Mouse (Mus musculus): Measurements from ENCODE around the gene Sirpa.
A peak's percentile ranks its signal among the peaks of the same experiment; 100 is the strongest.

The Sirpa gene

GRCm38 (mm10) chr2:129630978-129631660 is 38.5 kb downstream of the Sirpa start:
- DNase-seq (ENCODE audit: extremely low read depth, insufficient read length, low spot score), result no peak

- no peak for DNase-seq (ENCODE audit: extremely low read depth, insufficient read length, low spot score)
These were observed 39.7 kb downstream of the Sirpa start for GRCm38 (mm10) chr2:129632324-129632723.

- peak; percentile 73 for DNase-seq (ENCODE audit: extremely low read depth, insufficient read length, low spot score)
These were observed 40.6 kb downstream of the Sirpa start for GRCm38 (mm10) chr2:129633077-129633732.

GRCm38 (mm10) chr2:129633982-129634381 is 41.3 kb downstream of the Sirpa start:
- DNase-seq (ENCODE audit: extremely low read depth, insufficient read length, low spot score), result no peak

GRCm38 (mm10) chr2:129652616-129653015 is 60.0 kb downstream of the Sirpa start:
- DNase-seq (ENCODE audit: extremely low read depth, insufficient read length, low spot score), result no peak

GRCm38 (mm10) chr2:129653632-129654031 is 61.0 kb downstream of the Sirpa start:
- DNase-seq (ENCODE audit: extremely low read depth, insufficient read length, low spot score), result no peak

- DNase-seq (ENCODE audit: extremely low read depth, insufficient read length, low spot score), result no peak
These were observed 61.8 kb downstream of the Sirpa start for GRCm38 (mm10) chr2:129654233-129654950.

- no peak for DNase-seq (ENCODE audit: extremely low read depth, insufficient read length, low spot score)
These were observed 62.4 kb downstream of the Sirpa start for GRCm38 (mm10) chr2:129655033-129655432.

- DNase-seq (ENCODE audit: extremely low read depth, insufficient read length, low spot score), result no peak
These were observed 66.2 kb downstream of the Sirpa start for GRCm38 (mm10) chr2:129658796-129659195.

GRCm38 (mm10) chr2:129660020-129660419 is 67.4 kb downstream of the Sirpa start:
- DNase-seq (ENCODE audit: extremely low read depth, insufficient read length, low spot score), result no peak

GRCm38 (mm10) chr2:129662484-129662883 is 69.8 kb downstream of the Sirpa start:
- no peak for DNase-seq (ENCODE audit: extremely low read depth, insufficient read length, low spot score)

GRCm38 (mm10) chr2:129671911-129672310 is 79.3 kb downstream of the Sirpa start:
- no peak for DNase-seq (ENCODE audit: extremely low read depth, insufficient read length, low spot score)

GRCm38 (mm10) chr2:129674935-129675634 is 82.5 kb downstream of the Sirpa start:
- DNase-seq (ENCODE audit: extremely low read depth, insufficient read length, low spot score), result peak; percentile 52

GRCm38 (mm10) chr2:129677664-129678063 is 85.0 kb downstream of the Sirpa start:
- no peak for DNase-seq (ENCODE audit: extremely low read depth, insufficient read length, low spot score)

GRCm38 (mm10) chr2:129679066-129679465 is 86.4 kb downstream of the Sirpa start:
- no peak for DNase-seq (ENCODE audit: extremely low read depth, insufficient read length, low spot score)

GRCm38 (mm10) chr2:129680236-129680635 is 87.6 kb downstream of the Sirpa start:
- DNase-seq (ENCODE audit: extremely low read depth, insufficient read length, low spot score), result no peak
